Mouse (Mus musculus) macrophage (primary cell): ENCODE measurements around the gene Cyth1. TPM values are rescaled to one million over a fixed set of nuclear protein-coding genes. Genes with fewer than 3 reads are reported as not detected.

ENCODE experiments used
- H3K27ac ChIP-seq: fragments of 350-480 bp; formaldehyde crosslinking; 2 replicates; pipeline ENCODE4 v1.9.0; 2021
- H3K36me3 ChIP-seq: fragments of 350-480 bp; formaldehyde crosslinking; 2 replicates; pipeline ENCODE4 v1.9.0; 2021; ENCODE audit errors: inconsistent target
- H3K4me3 ChIP-seq: fragments of 350-480 bp; formaldehyde crosslinking; 2 replicates; pipeline ENCODE4 v1.9.0; 2021; ENCODE audit errors: inconsistent target
- H3K79me2 ChIP-seq: fragments of 350-480 bp; formaldehyde crosslinking; 2 replicates; pipeline ENCODE4 v1.9.0; 2021; ENCODE audit errors: inconsistent target
- WGBS: methylation state at CpG from one replicate; pipeline ENCODE4 v1.1.7; 2026; ENCODE audit warnings: inconsistent platforms; ENCODE audit not compliant: missing documents; 5-methylcytosine and 5-hydroxymethylcytosine counted together
- polyA plus RNA-seq: library from polyadenylated mRNA; stranded (reverse); fragments of 250-400 nt; gene quantifications from 3 replicates; pipeline ENCODE4 v1.2.4, GENCODE M21; 2018; ENCODE audit warnings: inconsistent platforms

Gene Cyth1
- polyA plus RNA-seq, 1 experiment from 2014 or later = 194 TPM

GRCm38 (mm10) chr11:118129812-118130211 lies 118.6 kb downstream of the Cyth1 start:
- Histone ChIP-seq H3K36me3 (no peaks in the 10 kb centered on the region), H3K4me3 (no peak overlapping the region), H3K79me2 (no peaks in the 10 kb centered on the region), H3K27ac (no peak overlapping the region)
- 71% methylated on average over 2 of the region's 2 CpGs for WGBS

GRCm38 (mm10) chr11:118121592-118121991 lies 126.8 kb downstream of the Cyth1 start:
- H3K36me3 ChIP-seq = no peaks in the 10 kb centered on the region
- 93% methylated on average over 11 of the region's 11 CpGs for WGBS
- no peak overlapping the region for H3K27ac ChIP-seq
- H3K79me2 ChIP-seq = no peaks in the 10 kb centered on the region
- no peak overlapping the region for H3K4me3 ChIP-seq

- H3K36me3 ChIP-seq = no peaks in the 10 kb centered on the region
- 95% methylated on average over 7 of the region's 8 CpGs for WGBS
- H3K79me2 ChIP-seq = no peaks in the 10 kb centered on the region
- no peak overlapping the region for H3K4me3 ChIP-seq
- no peak overlapping the region for H3K27ac ChIP-seq
Measured at GRCm38 (mm10) chr11:118118777-118119176, 129.6 kb downstream of the Cyth1 start.

DNA sequence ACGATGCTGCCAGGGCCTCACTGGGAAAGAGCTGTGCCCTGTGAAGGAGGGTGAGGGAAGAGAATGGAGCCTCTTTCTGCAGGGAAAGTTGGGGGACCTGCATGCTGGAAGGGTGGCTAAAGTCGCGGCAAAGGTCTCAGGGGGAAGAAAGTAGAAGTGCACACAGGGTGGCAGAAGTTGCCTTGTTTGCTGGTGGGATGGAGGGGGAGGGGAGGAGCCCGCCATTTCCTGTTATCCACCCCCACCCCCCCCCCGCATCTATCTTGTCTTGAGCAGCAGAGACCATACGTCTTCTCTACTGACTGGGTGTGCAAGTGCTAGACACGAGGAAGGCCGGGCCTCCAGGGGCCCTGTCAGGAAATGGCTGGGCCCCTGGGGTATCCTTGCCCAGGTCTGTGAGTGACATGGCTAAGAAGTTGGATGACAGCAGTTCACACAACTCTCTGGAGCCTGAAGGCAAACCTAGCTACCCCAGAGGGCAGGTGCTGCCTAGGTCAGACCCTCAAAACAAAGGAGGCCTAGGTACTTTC lies 133.7 kb downstream of the Cyth1 start:
- Histone ChIP-seq H3K27ac (no peak overlapping the region), H3K79me2 (no peaks in the 10 kb centered on the region), H3K36me3 (no peaks in the 10 kb centered on the region), H3K4me3 (no peak overlapping the region)
- WGBS = 45% methylated on average over 8 of the region's 8 CpGs

DNA sequence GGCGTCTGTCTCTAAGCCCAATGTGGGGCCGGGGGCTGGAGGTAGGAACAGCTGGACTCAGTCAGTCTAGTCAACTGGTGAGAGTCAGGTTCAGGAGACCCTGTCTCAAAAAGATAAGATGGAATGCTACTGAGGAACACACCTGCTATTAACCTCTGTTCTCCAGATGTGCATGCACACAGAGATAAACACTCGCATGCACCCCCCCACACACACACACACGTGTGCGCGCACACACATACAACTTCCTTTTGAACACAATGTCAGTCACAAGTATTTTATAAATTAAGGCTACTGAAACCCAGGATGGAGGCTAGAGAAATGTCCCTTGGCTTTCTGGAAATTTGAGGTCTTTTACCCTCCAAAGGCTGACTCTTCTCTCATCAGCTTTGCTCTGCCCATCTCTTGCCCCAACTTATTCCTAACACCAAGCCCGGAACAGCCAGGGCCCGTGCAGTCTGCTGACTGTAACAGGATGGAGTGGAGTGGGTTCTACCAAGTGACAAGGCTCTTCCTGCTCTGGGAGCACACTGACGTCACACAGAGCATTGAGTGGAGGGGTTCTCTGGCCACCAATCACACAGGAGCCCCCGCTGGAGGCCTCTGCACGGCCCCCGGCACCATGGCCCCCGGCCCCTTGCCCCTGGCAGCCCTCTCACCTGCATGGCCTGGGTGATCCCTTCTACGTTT lies 134.7 kb downstream of the Cyth1 start:
- WGBS = 77% methylated on average over 14 of the region's 14 CpGs
- H3K79me2 ChIP-seq = no peaks in the 10 kb centered on the region
- H3K4me3 ChIP-seq = no peak overlapping the region
- H3K36me3 ChIP-seq = no peaks in the 10 kb centered on the region
- no peak overlapping the region for H3K27ac ChIP-seq

GRCm38 (mm10) chr11:118104001-118104400 lies 144.4 kb downstream of the Cyth1 start:
- WGBS = 9% methylated on average over 5 of the region's 5 CpGs
- no peaks in the 10 kb centered on the region for H3K36me3 ChIP-seq
- H3K27ac ChIP-seq = no peak overlapping the region
- no peak overlapping the region for H3K4me3 ChIP-seq
- no peaks in the 10 kb centered on the region for H3K79me2 ChIP-seq

- 92% methylated on average over 5 of the region's 5 CpGs for WGBS
- Histone ChIP-seq H3K79me2 (no peaks in the 10 kb centered on the region), H3K36me3 (no peaks in the 10 kb centered on the region), H3K4me3 (no peak overlapping the region), H3K27ac (no peak overlapping the region)
Measured at GRCm38 (mm10) chr11:118103383-118103782, 145.0 kb downstream of the Cyth1 start.

- H3K36me3 ChIP-seq = no peaks in the 10 kb centered on the region
- whole genome bisulfite sequencing = 51% methylated on average over 3 of the region's 3 CpGs
- H3K27ac ChIP-seq = no peak overlapping the region
- H3K4me3 ChIP-seq = no peak overlapping the region
- H3K79me2 ChIP-seq = no peaks in the 10 kb centered on the region
Measured at GRCm38 (mm10) chr11:118102838-118103237, 145.6 kb downstream of the Cyth1 start.

DNA sequence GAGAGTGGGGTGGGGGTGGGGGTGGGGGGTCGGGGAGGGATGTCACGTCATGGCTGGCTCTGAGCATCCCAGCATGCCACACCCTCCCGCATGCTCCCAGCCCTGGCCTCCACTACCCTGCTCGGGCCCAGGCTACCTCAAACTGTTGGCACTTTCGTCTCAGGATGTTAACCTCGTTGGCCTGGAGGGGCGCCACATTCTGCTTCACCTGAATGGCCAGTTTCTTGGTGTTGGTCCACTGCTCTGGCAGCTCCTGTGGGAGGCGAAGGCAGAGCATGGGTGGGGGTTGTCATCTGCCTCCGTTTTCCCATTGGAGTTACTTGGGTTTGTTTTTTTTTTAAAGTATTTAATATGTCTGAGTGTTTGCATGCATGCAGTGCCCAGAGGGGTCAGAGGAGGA lies 147.3 kb downstream of the Cyth1 start:
- no peak overlapping the region for H3K27ac ChIP-seq
- H3K79me2 ChIP-seq = no peaks in the 10 kb centered on the region
- no peaks in the 10 kb centered on the region for H3K36me3 ChIP-seq
- 67% methylated on average over 9 of the region's 9 CpGs for WGBS
- no peak overlapping the region for H3K4me3 ChIP-seq

DNA sequence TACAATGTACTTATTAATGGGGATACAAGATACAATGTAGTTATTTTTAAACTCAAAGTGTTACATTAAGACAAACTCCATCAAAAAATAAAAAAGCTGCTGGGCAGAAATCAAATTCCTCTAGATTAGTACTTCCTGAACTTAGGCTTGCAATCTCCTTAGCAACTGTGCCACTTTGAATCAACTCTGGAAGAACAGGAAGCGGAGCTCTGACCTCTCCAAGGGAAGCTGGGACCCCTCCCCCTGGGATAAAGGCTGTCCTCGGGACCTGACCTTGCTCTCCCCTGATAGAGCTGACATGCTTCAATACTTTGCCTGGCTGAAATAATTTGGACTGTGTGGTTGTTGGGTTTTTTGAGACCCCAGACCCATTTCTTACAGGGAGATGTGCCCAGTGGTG lies 151.7 kb downstream of the Cyth1 start:
- WGBS = 97% methylated on average over 2 of the region's 2 CpGs
- no peaks in the 10 kb centered on the region for H3K79me2 ChIP-seq
- no peak overlapping the region for H3K4me3 ChIP-seq
- H3K27ac ChIP-seq = no peak overlapping the region
- no peaks in the 10 kb centered on the region for H3K36me3 ChIP-seq

DNA sequence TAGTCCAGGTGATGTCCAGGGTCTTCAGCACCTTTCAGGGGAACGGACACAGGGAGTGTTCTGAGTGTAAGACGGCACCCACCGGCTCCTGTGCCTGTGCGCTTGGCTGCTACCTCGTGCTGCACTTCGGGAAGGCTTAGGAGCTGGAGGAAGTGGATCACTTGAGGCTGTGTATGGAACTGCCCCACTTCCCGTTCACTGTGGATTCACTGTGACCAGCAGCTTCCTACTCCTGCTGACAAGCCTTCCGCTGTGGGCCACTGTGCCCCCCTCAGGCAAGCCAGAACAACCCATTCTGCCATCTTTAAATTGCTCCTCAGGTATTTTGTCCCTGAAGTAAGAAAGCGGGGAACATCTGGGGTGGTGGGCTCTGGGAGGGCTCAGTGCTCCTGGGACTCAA lies 153.4 kb downstream of the Cyth1 start:
- H3K36me3 ChIP-seq = no peaks in the 10 kb centered on the region
- WGBS = 45% methylated on average over 9 of the region's 9 CpGs
- H3K4me3 ChIP-seq = no peak overlapping the region
- no peaks in the 10 kb centered on the region for H3K79me2 ChIP-seq
- no peak overlapping the region for H3K27ac ChIP-seq

GRCm38 (mm10) chr11:118091002-118091670 lies 157.3 kb downstream of the Cyth1 start:
- no peaks in the 10 kb centered on the region for H3K79me2 ChIP-seq
- no peak overlapping the region for H3K4me3 ChIP-seq
- no peak overlapping the region for H3K27ac ChIP-seq
- no peaks in the 10 kb centered on the region for H3K36me3 ChIP-seq
- WGBS = 86% methylated on average over 22 of the region's 23 CpGs

DNA sequence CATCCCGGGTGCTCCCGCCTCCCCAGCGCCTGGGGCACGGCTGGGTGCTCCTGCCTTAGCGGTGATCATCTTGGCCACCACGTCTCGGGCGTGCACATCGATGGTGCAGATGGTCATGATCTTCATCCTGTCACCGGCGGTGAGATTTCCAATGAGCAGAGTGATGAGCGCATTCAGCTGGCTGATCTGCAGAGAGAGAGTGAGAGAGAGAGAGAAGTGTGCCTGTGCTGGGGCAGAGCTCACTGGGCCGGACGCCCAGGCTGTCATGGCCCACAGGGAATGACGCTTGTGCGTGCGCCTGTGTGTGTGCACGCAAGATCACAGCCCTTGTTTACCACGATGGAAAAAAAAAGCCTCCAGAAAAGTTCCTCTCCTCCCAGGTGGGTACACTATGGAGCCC lies 159.5 kb downstream of the Cyth1 start:
- no peak overlapping the region for H3K4me3 ChIP-seq
- WGBS = 95% methylated on average over 19 of the region's 19 CpGs
- H3K27ac ChIP-seq = no peak overlapping the region
- no peaks in the 10 kb centered on the region for H3K79me2 ChIP-seq
- no peaks in the 10 kb centered on the region for H3K36me3 ChIP-seq

DNA sequence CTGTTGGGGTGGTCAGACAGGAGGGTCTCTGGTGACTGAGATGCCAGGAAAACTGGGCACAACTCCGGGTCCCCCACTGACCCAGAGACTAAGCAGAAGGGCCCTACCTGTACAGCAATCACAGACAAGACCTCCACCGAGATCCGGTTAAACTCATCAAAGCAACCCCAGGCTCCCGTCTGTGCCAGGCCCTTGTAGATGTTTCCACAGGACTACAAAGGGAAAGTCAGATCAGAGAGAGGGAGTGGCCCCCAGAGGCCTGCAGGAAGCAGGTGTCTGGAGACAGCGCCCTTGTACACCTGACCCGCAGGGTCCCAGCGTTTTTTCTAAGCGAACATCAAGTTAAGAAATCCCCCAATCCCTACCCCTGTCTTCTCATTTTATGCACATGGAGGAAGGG lies 162.4 kb downstream of the Cyth1 start:
- Histone ChIP-seq H3K79me2 (no peaks in the 10 kb centered on the region), H3K36me3 (no peaks in the 10 kb centered on the region), H3K4me3 (no peak overlapping the region), H3K27ac (no peak overlapping the region)
- 86% methylated on average over 8 of the region's 8 CpGs for WGBS

DNA sequence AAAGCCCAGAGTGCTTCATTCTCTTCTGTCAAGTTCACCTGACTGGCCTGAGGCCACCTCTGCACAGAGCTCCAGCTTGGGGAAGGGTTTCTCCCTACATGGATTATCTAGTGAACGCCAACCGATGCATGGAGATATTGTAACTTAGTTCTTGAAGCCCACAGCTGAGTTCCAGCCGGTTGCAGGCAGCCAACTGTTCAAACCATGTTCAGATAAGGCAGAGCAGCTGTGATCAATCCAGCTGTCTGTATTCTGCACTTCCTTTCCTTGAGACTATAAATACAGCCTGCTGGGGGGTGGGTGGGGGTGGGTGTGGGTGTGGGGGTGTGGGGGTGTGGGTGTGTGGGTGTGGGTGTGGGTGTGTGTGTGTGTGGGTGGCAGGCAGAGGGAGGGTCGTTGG lies 163.2 kb downstream of the Cyth1 start:
- Histone ChIP-seq H3K79me2 (no peaks in the 10 kb centered on the region), H3K36me3 (no peaks in the 10 kb centered on the region), H3K4me3 (no peak overlapping the region), H3K27ac (no peak overlapping the region)
- 68% methylated on average over 4 of the region's 4 CpGs for WGBS
